Mouse (Mus musculus) cerebellum, adult 9-10 months (tissue): ENCODE data around the gene Jam3.

Experiments
- DNase-seq: peaks from one replicate; pipeline ENCODE4 v3.0.0; 2022

The Jam3 gene

DNA sequence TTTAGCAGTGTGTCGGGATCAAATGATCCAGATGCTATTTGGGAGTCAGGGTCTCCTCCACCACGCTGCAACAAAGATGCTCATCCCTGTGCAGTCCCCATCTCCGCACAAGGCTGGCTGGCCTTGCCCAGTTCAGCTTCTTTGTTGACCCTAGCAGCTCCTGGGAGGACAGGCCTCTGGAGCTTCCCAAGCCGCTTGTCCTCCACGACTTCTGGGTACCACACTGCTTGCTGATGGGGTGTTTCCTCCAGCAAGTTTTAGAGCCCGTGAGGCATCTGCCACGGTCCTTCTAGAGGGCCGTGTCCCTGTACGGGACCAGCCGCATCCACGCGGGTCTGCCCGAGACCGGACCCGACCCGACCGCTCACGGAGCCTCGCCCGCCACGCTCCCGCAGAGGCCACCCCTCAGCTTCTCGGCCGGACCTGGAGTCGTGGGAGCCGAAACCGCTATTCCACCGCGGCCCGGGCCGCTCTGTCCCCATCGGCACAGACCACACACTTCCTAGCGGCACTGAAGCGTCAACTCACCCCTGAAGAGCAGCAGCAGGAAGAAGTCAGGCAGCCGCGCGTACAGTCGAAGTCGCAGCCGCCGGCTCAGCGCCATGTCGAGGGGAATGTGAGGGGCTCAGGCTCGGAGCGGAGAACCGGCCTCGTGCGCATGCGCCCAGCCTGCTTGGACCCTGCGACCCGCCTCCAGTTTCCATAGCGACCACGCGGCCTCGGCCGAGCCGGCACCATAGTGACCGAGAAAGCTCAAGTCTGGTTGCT is at the start of gene Jam3:
Gene Jam3 (minus strand): TSS at position 659 of the 768 bp plus-strand sequence.
- peak; percentile 88 for DNase-seq

DNA sequence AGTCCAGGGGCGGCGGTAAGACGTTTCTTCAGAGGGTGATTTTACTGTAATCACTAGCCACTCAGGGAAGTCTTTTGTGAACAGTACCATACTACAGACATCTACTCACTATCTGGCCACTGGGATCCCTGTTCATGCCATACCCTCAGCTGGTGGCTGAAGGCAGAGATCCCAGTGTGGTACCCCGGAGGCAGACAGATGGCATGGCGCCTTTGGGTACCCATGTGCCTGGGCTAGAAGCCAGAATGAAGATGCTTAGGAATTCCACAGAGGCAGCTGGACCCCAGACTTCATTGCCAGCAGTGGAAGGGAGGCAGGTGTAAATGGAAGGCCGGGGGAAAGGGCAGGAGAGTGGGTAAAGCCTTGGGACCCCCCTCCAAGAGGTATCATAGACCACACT is 49.0 kb upstream of the Jam3 start:
- DNase-seq, result no peak

- no peak for DNase-seq
These were observed 47.9 kb upstream of the Jam3 start for GRCm38 (mm10) chr9:27203134-27203533.

- no peak for DNase-seq
These were observed 46.4 kb upstream of the Jam3 start for GRCm38 (mm10) chr9:27201472-27202219.

DNA sequence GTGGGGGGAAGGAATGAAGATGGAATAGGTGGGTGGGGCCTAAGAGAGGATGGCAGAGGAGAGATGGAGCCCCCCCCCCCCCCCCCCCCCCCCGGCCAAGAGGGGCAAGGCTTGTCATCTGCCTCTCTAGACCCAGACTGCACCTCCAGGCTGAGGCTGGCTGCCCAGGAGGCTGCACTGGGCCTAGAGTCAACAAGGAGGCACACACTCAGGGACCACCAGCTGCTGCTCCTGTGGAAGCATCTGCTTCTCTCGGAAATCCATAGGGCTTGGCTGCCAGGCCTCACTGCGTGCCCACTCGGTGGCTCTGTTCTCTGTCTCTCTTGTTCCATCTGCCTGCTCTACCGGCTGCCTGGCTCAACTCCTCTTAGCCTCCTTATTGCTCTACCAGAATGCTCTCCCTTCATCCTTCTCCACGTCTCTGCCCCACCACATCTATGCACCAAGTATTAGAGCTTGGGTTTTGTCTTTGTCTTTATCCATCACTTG is 38.4 kb upstream of the Jam3 start:
- DNase-seq, result peak; percentile 92

DNA sequence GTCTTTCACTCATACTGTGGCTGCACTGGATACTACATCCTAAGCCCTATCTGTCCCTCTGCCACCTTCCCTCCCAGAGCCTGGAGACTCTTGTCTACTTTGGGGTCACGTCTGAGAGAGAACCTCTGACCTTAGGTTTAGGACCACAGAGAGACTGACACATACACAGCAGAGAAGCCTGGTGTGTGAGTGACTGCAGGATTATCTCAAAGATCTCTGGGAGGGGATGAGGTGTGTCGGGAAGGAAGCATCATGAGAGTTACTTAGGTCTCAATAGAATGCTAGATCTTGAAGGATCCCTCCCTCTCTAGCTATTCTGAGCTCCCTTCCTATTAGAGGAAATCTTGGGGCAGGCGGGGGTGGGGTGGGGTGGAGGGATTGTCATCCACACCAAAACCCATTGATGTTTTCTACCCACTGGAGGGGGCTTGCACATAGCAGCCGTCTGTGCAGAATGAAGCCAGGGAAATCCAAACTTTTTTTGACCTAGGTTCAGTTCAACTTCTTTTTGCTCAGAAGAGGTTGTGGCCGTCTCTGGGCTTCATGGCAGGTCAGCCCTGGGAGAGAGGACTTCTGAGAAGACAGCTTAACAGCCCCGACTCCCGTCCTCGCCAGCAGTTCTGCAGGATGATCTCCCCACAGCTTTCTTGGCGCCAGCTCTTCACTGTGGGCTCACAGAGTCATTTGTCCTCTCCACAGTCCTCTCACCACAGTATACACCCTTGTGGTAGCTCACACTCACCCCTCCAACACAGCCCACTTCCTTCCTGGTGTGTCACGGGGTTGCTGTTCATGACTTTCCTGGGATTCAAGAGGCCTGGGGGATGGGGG is 37.8 kb upstream of the Jam3 start:
- peak; percentile 67 for DNase-seq

DNA sequence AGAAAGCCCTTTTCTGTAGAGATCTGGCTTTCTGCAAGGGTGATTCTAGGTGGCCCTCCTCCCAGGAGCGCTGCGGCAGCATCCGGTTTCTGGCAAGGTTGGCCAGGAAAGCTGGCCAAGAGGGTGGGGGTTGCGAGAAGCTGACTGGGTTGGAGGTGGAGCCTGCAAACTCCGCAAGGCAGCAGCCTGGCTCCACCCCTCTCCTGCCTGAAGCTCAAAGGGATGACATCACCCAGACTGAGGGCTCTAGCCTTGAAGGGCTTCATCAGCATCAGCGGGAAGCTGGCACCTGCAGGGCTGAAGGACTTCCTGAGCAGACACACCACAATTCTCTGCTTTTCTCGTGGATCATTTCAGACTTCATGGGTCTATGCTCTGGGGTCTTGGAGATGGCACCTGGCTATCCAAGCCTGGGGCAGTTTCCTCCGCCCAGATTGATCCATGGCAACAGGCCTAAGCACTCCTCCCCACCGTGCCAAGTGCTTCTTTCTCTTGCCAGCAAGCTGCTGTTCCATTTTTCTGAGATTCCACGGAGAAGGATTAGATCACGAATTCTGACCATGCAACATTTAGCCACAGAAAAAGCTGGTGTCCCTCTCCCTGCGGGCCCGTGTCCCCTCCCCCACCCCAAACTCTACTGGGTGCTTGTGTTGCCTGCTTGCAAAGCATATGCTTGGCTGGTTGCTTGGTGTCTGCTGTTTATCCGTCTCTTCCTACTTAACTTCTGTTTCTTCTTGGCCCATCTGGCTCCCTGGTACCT is 37.0 kb upstream of the Jam3 start:
- peak; percentile 98 for DNase-seq

DNA sequence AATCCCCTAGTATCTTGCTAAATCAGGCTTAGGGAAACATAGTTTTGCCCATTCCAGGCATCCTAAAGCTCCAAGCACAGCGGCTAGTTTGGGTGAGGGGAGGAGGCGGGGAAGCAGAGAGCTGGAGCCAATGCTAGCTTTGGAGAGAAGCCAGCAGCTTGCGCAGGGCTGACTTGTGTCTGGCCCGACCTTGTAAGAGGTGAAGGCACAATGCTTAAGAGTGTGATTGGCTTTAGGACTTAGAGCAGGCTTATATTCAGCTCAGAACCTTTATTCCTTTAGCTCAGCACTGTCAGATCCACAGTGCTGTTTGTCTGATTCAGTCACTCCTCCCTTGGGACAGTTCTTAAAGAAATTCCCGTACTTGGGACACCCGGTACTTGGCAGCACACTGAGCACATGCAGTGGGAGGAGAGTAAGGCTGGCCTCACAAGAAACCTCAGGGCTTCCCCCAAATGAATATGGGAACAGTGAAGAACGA is 36.3 kb upstream of the Jam3 start:
- peak; percentile 84 for DNase-seq

DNA sequence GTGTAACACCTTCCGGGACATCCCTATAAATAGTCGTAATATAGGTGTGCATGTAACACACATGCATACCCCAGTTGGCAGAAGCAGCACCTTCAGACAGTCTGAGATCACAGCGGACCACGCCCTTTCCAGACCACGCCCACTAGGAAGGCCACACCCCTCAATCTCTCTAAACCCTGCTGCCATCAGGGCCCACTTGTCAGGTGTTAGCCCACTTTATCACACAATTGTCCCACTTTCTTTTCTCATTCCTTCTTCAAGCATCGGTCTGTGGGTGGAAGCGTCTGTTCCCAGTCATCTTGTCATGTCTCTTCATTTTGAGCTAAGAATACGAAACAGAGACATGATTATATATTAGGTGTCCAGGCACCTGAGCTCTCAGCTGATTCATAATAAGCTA is 35.2 kb upstream of the Jam3 start:
- peak; percentile 64 for DNase-seq

GRCm38 (mm10) chr9:27189306-27189705 is 34.1 kb upstream of the Jam3 start:
- DNase-seq, result peak; percentile 52

GRCm38 (mm10) chr9:27188677-27189241 is 33.5 kb upstream of the Jam3 start:
- DNase-seq, result peak; percentile 33

GRCm38 (mm10) chr9:27185820-27186219 is 30.6 kb upstream of the Jam3 start:
- DNase-seq, result peak; percentile 5

DNA sequence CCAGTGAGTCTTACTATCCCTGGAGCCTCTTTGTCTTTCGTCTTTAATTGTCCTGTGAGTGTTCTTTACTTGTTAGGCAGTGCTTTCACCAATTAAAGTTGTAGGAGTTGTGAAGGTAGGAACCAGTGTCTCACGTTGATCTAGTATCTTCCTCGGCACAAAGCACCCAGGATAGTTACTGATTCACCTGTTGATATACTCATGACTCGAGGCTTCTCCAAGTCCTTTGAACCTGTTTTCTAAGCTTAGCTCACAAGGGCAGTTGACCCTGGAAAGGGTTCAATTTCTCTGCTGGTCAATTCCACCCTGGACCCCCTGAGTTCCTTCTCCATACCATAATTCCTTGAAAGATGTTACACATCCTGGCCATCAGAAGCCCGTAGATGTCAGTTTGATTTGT is 26.9 kb upstream of the Jam3 start:
- peak; percentile 6 for DNase-seq

DNA sequence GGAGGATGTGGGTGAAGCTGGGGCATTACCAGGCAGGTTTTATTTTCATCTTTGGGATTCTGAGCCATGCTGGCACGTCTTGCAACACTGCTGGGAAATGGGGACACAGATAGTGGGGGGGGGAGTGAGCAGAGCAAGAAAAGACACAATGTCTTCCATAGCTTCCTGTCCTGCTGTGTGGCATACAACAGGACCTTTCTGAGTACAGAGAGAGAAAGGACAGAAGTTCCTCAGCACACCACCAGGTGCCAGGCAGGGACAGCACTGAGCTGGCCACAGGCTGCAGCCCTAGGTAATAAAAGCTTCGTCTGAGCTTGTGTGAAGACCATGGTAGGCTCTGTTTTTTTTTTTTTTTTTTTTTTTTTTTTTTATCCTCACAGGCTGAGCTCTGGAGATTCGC is 25.3 kb upstream of the Jam3 start:
- DNase-seq, result peak; percentile 46

GRCm38 (mm10) chr9:27178935-27179334 is 23.7 kb upstream of the Jam3 start:
- no peak for DNase-seq

DNA sequence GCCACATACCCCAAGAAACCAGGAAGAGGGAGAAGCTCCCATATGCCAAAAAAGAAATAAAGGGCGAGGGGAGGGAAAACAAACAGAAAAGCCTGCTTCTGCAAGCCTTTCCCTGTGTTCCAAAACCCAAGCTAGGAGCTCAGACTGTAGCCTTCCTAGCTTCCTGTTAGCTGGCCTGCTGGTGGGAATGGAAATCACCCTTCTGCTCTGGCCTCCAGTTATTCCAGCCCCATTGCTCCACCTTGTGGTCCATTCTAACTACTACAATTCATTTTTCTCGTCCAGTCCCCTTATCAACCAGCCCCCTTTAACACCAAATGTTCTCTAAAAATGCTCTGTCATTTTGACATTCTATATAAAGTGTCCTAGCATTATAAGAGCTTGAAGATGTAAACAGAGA is 20.9 kb upstream of the Jam3 start:
- DNase-seq, result peak; percentile 87

DNA sequence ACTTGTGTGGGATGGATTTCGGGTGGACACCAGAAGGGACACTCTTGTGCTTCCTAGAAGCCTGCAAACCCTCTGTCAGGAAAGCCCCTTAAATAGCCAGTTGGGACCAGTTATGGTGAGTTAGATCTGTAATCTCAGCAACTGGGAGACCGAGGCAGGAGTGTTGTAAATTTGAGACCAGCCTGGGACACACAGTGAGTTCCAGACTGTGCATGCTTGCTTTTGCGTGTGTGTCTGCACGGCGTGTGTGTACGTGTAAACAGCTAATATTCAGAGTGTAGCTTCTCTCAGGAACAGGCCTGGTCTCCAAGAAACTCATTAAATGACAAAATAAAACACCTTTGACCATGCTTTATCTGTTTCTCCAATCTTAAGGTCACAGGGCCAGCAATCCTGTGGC is 20.5 kb upstream of the Jam3 start:
- DNase-seq, result peak; percentile 7

DNA sequence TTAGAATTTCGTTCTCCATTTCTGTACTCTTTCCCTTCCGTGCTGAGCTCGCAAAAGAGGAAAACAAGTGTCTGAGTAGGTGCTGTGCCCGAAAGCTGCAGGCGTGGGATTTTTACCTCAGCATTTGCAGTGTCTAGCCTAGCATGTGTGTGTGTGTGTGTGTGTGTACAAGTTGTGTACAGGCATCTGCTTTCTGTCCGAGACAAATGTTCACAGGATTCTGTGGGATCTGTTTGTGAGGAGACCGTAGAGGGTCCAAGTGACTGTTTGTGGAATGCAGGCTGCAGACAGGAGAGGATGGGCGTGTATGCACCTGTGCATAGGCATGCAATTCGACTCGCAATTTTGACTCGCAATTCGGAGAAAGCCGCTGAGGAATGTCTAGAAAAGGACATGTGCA is 20.0 kb upstream of the Jam3 start:
- peak; percentile 12 for DNase-seq

GRCm38 (mm10) chr9:27174079-27174478 is 18.9 kb upstream of the Jam3 start:
- DNase-seq, result no peak

- no peak for DNase-seq
These were observed 18.4 kb upstream of the Jam3 start for GRCm38 (mm10) chr9:27173646-27174045.

- DNase-seq, result no peak
These were observed 17.6 kb upstream of the Jam3 start for GRCm38 (mm10) chr9:27172839-27173238.

DNA sequence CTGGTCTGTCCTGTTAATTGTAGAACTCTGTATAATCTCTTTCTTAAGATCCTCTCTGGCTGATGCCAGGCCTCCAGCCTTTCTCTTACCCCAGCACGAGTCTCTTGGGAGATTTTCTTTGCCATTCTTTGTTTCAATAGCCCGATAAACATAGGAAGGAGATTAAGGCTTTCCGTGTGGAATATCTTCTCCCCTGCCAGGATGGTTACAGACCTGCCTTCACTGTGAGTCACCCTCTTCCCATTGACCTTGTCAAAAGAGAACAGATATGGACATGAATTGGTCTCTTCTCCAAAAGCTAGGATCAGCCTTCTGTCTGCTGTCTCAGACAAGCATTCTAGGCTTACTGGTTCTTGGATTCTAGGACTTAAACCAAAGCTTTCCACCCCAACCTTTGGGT is 15.5 kb upstream of the Jam3 start:
- no peak for DNase-seq
